Mouse (Mus musculus): ENCODE data around the gene Mid1. TPM values are rescaled to one million over a fixed set of nuclear protein-coding genes. Genes with fewer than 3 reads are reported as not detected.
"Not testable (repeated sequence)": the region's sequence is repeated elsewhere in the genome, so short reads cannot be mapped to it uniquely, and the experiment has no call there.

Gene Mid1
- polyA plus RNA-seq, 1 experiment from 2014 or later = 1.5 TPM

DNA sequence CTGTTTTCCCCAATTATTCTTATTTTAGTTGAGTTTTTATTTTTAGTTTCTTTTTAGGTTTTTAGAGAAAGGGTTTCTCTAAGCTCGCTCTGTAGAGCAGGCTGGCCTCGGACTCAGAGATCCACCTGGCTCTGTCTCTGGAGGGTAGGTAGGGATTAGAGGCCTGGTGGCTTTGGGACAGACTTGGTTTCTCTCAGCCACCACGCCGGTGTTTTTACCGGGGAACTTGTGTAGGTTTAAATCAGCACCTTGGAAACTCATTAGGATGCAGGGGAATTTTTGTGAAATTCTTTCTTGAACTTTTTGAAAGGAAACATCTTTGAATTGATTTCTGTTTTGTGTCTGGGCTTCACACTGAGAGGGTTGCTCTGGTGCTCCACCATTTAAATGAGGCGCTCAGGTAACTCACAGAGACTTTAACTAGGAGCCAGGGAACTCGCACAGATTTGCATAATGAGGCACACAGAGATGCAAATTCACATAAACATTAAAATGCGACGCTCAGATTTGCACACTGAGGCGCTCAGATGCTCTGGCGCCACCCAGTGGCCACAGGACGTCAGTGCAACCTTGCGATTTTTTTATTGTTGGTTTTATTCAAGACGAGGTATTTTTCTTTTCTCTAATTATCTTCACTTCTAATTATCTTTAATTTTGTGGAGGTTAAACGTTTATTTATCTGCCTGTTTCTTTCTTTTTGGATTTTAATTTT lies 336.9 kb downstream of the Mid1 start:
- DNase-seq (ENCODE audit: low spot score) = peak; percentile 55
- not testable (repeated sequence) for H3K4me3 ChIP-seq (ENCODE audit: low read depth, low read length); H3K27ac ChIP-seq (replicated peaks); H3K4me1 ChIP-seq (replicated peaks; ENCODE audit: control insufficient read depth, insufficient read depth); H3K27me3 ChIP-seq (ENCODE audit: control insufficient read depth, insufficient read depth, low read length); H3K9ac ChIP-seq (ENCODE audit: low read length); H3K4me2 ChIP-seq (replicated peaks; ENCODE audit: low read depth); ATAC-seq (ENCODE audit: low FRiP score, low TSS enrichment)
- peaks cover 19% of the 10 kb centered on the region for H3K36me3 ChIP-seq (ENCODE audit: control insufficient read depth, insufficient read depth, low read length)
- 54% methylated on average over 15 of the region's 15 CpGs for WGBS
- H3K9me3 ChIP-seq (ENCODE audit: control insufficient read depth, low read length) = peaks cover 14% of the 10 kb centered on the region
- TF ChIP-seq CTCF (IDR thresholded peaks at IDR 0.05; ENCODE audit: low read depth) = peak; percentile 82

Other genes starting within 250 kb of the Mid1 start
- gene 4933400A11Rik, start 94.4 kb downstream of the Mid1 start, polyA plus RNA-seq (2015; fragmentation: Nextera tagmentation; extraction: Ambion mirVana) = 0.18 and 0.19 TPM in 2 replicates

Data from stomach, postnatal 0 days (tissue).